ENCODE assay signal across 8 mouse cellular contexts in the genomic region with DNA sequence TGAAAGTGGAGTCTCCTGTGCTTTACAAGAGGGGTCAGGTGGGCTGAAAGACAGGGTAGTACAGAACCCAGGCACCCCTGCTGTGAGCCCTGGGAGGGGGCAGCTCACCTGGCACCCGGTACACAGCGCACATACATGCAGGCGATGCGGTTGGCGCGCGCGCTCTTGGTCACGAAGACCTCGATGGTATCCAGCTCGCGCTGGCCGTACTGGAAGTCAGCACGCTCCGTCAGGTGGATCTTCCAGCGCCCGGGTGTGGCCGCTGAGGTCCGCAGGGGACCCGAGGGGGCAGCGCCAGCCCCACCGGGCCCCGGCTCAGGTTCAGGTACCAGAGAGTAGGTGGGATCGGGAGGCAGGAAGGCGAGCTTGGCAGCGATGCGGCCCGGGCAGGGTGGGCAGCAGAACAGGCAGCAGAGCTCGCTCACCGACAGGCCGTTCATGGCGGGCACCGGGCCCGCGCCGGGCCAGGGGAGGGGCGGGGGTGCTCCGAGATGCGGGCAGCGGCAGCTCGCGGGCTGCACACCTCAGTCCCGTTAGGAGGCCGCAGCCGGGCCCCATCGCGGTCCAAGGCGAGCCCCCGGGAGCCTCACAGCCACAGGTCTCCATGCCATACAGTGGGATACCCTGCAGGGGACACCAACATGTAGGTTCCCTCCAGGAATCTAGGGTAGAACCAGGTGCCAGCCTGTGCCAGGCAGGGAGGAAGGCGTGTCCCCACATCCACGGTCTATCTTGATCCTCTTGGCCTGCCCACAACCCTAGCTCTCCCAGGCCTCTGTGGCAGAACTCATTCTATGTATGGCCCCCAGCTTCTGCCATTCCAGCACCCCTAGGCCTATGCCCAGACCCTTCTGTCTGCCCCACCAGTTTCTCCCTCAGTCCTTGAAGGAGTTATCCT. TPM values are rescaled to one million over a fixed set of nuclear protein-coding genes. Genes with fewer than 3 reads are reported as not detected.
A peak's percentile ranks its signal among the peaks of the same experiment; 100 is the strongest.
DNase-seq lines count a peak whose midpoint lies in the region; ATAC-seq and TF ChIP-seq lines count a peak whose summit lies in the region.

No protein-coding gene starts in this region.

- H3K27ac ChIP-seq in kidney, embryonic 15.5 days, result peak overlapping the region; percentile 78
- H3K27ac ChIP-seq in bone marrow, adult 2 months (ENCODE audit: control insufficient read depth, insufficient read depth, low read depth, low read length, poor library complexity), result peak overlapping the region; percentile 17
- peak overlapping the region; percentile 83 for H3K27ac ChIP-seq in heart, embryonic 15.5 days
- H3K27ac ChIP-seq in liver, embryonic 13.5 days, result peak overlapping the region; percentile 29

- no peaks in the 10 kb centered on the region for H3K9me3 ChIP-seq in kidney, embryonic 15.5 days (replicated peaks)
- no peaks in the 10 kb centered on the region for H3K9me3 ChIP-seq in heart, embryonic 15.5 days (replicated peaks)
- no peaks in the 10 kb centered on the region for H3K9me3 ChIP-seq in liver, embryonic 13.5 days (replicated peaks)

- H3K4me3 ChIP-seq in kidney, embryonic 15.5 days (replicated peaks), result peak overlapping the region; percentile 17
- no peak overlapping the region for H3K4me3 ChIP-seq in bone marrow, adult 2 months (replicated peaks; ENCODE audit: control insufficient read depth, low read depth, low read length)
- H3K4me3 ChIP-seq in heart, embryonic 15.5 days, result peak overlapping the region; percentile 21
- no peak overlapping the region; the same call in 1 of the 2 replicates for H3K4me3 ChIP-seq in liver, embryonic 13.5 days (replicated peaks)

- TF ChIP-seq CTCF in bone marrow, adult 2 months (IDR thresholded peaks at IDR 0.05; ENCODE audit: control insufficient read depth, insufficient read depth, low read length), result no peak

- TF ChIP-seq POLR2A in bone marrow, adult 2 months (IDR thresholded peaks at IDR 0.05; ENCODE audit: borderline replicate concordance, control insufficient read depth, low read depth, low read length), result no peak

- ATAC-seq in kidney, embryonic 15.5 days (replicated peaks; ENCODE audit: low FRiP score), result no peak
- ATAC-seq in heart, embryonic 15.5 days (replicated peaks; ENCODE audit: insufficient number of reproducible peaks, insufficient read depth, low FRiP score, low read depth), result no peak
- no peak for ATAC-seq in liver, embryonic 13.5 days (ENCODE audit: low read depth)
- no peak for ATAC-seq in erythroid progenitor cell, adult 5-6 weeks (replicated peaks; ENCODE audit: low FRiP score, poor library complexity, severe bottlenecking)

- H3K36me3 ChIP-seq in kidney, embryonic 15.5 days, result peaks cover 42% of the 10 kb centered on the region
- H3K36me3 ChIP-seq in heart, embryonic 15.5 days, result peaks cover 26% of the 10 kb centered on the region
- peaks cover 47% of the 10 kb centered on the region for H3K36me3 ChIP-seq in liver, embryonic 13.5 days

- WGBS in kidney, embryonic 15.5 days, result 92% methylated on average over 51 of the region's 51 CpGs
- 92% methylated on average over 51 of the region's 51 CpGs for WGBS in bone marrow, adult 2 months
- WGBS in heart, embryonic 15.5 days, result 89% methylated on average over 51 of the region's 51 CpGs
- 92% methylated on average over 45 of the region's 51 CpGs for WGBS in liver, embryonic 13.5 days (ENCODE audit: insufficient replicate concordance)

- no peak for DNase-seq in kidney, postnatal 25 days
- DNase-seq in liver, embryonic 13.5 days, result no peak
- DNase-seq in right cerebral cortex, postnatal 4 days, result no peak
- no peak for DNase-seq in layer of hippocampus, adult 18-20 months (ENCODE audit: low spot score in 2 of 2)

- H3K4me2 ChIP-seq in kidney, embryonic 15.5 days, result peak overlapping the region; percentile 42
- H3K4me2 ChIP-seq in heart, embryonic 15.5 days, result peak overlapping the region; percentile 38
- H3K4me2 ChIP-seq in liver, embryonic 13.5 days, result peak overlapping the region; percentile 21; the same call in 1 of the 2 replicates

- no peaks in the 10 kb centered on the region for H3K27me3 ChIP-seq in kidney, embryonic 15.5 days
- no peaks in the 10 kb centered on the region for H3K27me3 ChIP-seq in heart, embryonic 15.5 days
- no peaks in the 10 kb centered on the region for H3K27me3 ChIP-seq in liver, embryonic 13.5 days

- H3K9ac ChIP-seq in kidney, embryonic 15.5 days, result no peak overlapping the region
- peak overlapping the region; percentile 31; the same call in 1 of the 2 replicates for H3K9ac ChIP-seq in heart, embryonic 15.5 days
- H3K9ac ChIP-seq in liver, embryonic 13.5 days, result no peak overlapping the region

- H3K4me1 ChIP-seq in kidney, embryonic 15.5 days, result peaks cover 55% of the 10 kb centered on the region
- H3K4me1 ChIP-seq in bone marrow, adult 2 months (ENCODE audit: control insufficient read depth, insufficient read depth, low read length), result peaks cover 2% of the 10 kb centered on the region; the same call in 1 of the 2 replicates
- peaks cover 60% of the 10 kb centered on the region for H3K4me1 ChIP-seq in heart, embryonic 15.5 days (replicated peaks)
- peaks cover 77% of the 10 kb centered on the region for H3K4me1 ChIP-seq in liver, embryonic 13.5 days (replicated peaks)

RNA-seq across cellular contexts. Expression of gene Abhd17a, which starts 3.5 kb away (rescaled TPM):
- 93.5 and 95.4 TPM in 2 replicates for polyA plus RNA-seq in kidney, embryonic 15.5 days (2015; fragmentation: Nextera tagmentation; extraction: Ambion mirVana)
- 44.4 and 53.1 TPM in 2 replicates for polyA plus RNA-seq in bone marrow, adult 2 months (2011; ENCODE audit: insufficient read depth, insufficient read length, low replicate concordance, missing spikeins)
- polyA plus RNA-seq in heart, embryonic 15.5 days (2015; fragmentation: Nextera tagmentation; extraction: Ambion mirVana), result 84.2 and 110 TPM in 2 replicates
- 45.1 and 51.7 TPM in 2 replicates for polyA plus RNA-seq in liver, embryonic 13.5 days (2015; fragmentation: Nextera tagmentation; extraction: Ambion mirVana)
- total RNA-seq in erythroid progenitor cell, adult 5-6 weeks (2015; ENCODE audit: low replicate concordance), result 44.7 and 49.0 TPM in 2 replicates
- 5.5 and 30.7 TPM in 2 replicates for total RNA-seq in erythroid progenitor cell, adult 5-6 weeks (2017; ENCODE audit: low replicate concordance)
- total RNA-seq in layer of hippocampus, adult 18-20 months (2021), result 100 to 1,000 TPM; 166 to 168 TPM

RNA-seq across cellular contexts. Expression of gene Klf16, which starts 9.5 kb away (rescaled TPM):
- 9.9 and 11.2 TPM in 2 replicates for polyA plus RNA-seq in kidney, embryonic 15.5 days (2015; fragmentation: Nextera tagmentation; extraction: Ambion mirVana)
- 13.4 and 18.6 TPM in 2 replicates for polyA plus RNA-seq in bone marrow, adult 2 months (2011; ENCODE audit: insufficient read depth, insufficient read length, low replicate concordance, missing spikeins)
- 4.7 and 6.4 TPM in 2 replicates for polyA plus RNA-seq in heart, embryonic 15.5 days (2015; fragmentation: Nextera tagmentation; extraction: Ambion mirVana)
- polyA plus RNA-seq in liver, embryonic 13.5 days (2015; fragmentation: Nextera tagmentation; extraction: Ambion mirVana), result 13.4 and 14.1 TPM in 2 replicates
- total RNA-seq in erythroid progenitor cell, adult 5-6 weeks (2015; ENCODE audit: low replicate concordance), result 8.4 and 9.4 TPM in 2 replicates
- total RNA-seq in erythroid progenitor cell, adult 5-6 weeks (2017; ENCODE audit: low replicate concordance), result 9.9 and 14.1 TPM in 2 replicates
- 10 to 100 TPM; 57.3 to 62.1 TPM for total RNA-seq in layer of hippocampus, adult 18-20 months (2021)

RNA-seq across cellular contexts. Expression of gene Scamp4, which starts 16.0 kb away (rescaled TPM):
- 93.5 and 107 TPM in 2 replicates for polyA plus RNA-seq in kidney, embryonic 15.5 days (2015; fragmentation: Nextera tagmentation; extraction: Ambion mirVana)
- 12.9 and 17.2 TPM in 2 replicates for polyA plus RNA-seq in bone marrow, adult 2 months (2011; ENCODE audit: insufficient read depth, insufficient read length, low replicate concordance, missing spikeins)
- polyA plus RNA-seq in heart, embryonic 15.5 days (2015; fragmentation: Nextera tagmentation; extraction: Ambion mirVana), result 55.9 and 71.6 TPM in 2 replicates
- 52.0 and 54.6 TPM in 2 replicates for polyA plus RNA-seq in liver, embryonic 13.5 days (2015; fragmentation: Nextera tagmentation; extraction: Ambion mirVana)
- 8.8 and 10.5 TPM in 2 replicates for total RNA-seq in erythroid progenitor cell, adult 5-6 weeks (2015; ENCODE audit: low replicate concordance)
- 2.3 and 6.9 TPM in 2 replicates for total RNA-seq in erythroid progenitor cell, adult 5-6 weeks (2017; ENCODE audit: low replicate concordance)
- 10 to 100 TPM; 43.9 to 54.4 TPM for total RNA-seq in layer of hippocampus, adult 18-20 months (2021)

RNA-seq across cellular contexts. Expression of gene Adat3, which starts 16.0 kb away (rescaled TPM):
- polyA plus RNA-seq in kidney, embryonic 15.5 days (2015; fragmentation: Nextera tagmentation; extraction: Ambion mirVana), result 7.0 and 8.6 TPM in 2 replicates
- polyA plus RNA-seq in bone marrow, adult 2 months (2011; ENCODE audit: insufficient read depth, insufficient read length, low replicate concordance, missing spikeins), result 2.2 and 3.2 TPM in 2 replicates
- 3.0 and 3.9 TPM in 2 replicates for polyA plus RNA-seq in heart, embryonic 15.5 days (2015; fragmentation: Nextera tagmentation; extraction: Ambion mirVana)
- 5.7 and 6.3 TPM in 2 replicates for polyA plus RNA-seq in liver, embryonic 13.5 days (2015; fragmentation: Nextera tagmentation; extraction: Ambion mirVana)
- not detected in 2 replicates for total RNA-seq in erythroid progenitor cell, adult 5-6 weeks (2015; ENCODE audit: low replicate concordance)
- total RNA-seq in erythroid progenitor cell, adult 5-6 weeks (2017; ENCODE audit: low replicate concordance), result 1.4 TPM in 1 of 2 replicates, not detected in the other
- total RNA-seq in layer of hippocampus, adult 18-20 months (2021), result 1 to 10 TPM; 1.7 to 3.4 TPM

RNA-seq across cellular contexts. Expression of gene Gm49322, which starts 19.2 kb away (rescaled TPM):
- polyA plus RNA-seq in kidney, embryonic 15.5 days (2015; fragmentation: Nextera tagmentation; extraction: Ambion mirVana), result 4.5 and 5.3 TPM in 2 replicates
- 2.0 and 2.4 TPM in 2 replicates for polyA plus RNA-seq in bone marrow, adult 2 months (2011; ENCODE audit: insufficient read depth, insufficient read length, low replicate concordance, missing spikeins)
- 1.2 and 2.7 TPM in 2 replicates for polyA plus RNA-seq in heart, embryonic 15.5 days (2015; fragmentation: Nextera tagmentation; extraction: Ambion mirVana)
- polyA plus RNA-seq in liver, embryonic 13.5 days (2015; fragmentation: Nextera tagmentation; extraction: Ambion mirVana), result 1.4 and 1.5 TPM in 2 replicates
- 0.72 and 1.7 TPM in 2 replicates for total RNA-seq in erythroid progenitor cell, adult 5-6 weeks (2015; ENCODE audit: low replicate concordance)
- total RNA-seq in erythroid progenitor cell, adult 5-6 weeks (2017; ENCODE audit: low replicate concordance), result 0.64 and 5.4 TPM in 2 replicates
- 1 to 10 TPM; 2.6 to 3.1 TPM for total RNA-seq in layer of hippocampus, adult 18-20 months (2021)

Comparison
In these comparisons a context has a peak if more than half of its experiments do, and no peak if none do; other contexts are left out.
1. H3K27ac ChIP-seq: peak in every context shown above with its lines; median percentile 83 in heart, embryonic 15.5 days; 78 in kidney, embryonic 15.5 days; 29 in liver, embryonic 13.5 days; 17 in bone marrow, adult 2 months.
2. H3K4me3 ChIP-seq: peak in kidney, embryonic 15.5 days (single experiment) and heart, embryonic 15.5 days (single experiment); none in bone marrow, adult 2 months (single experiment) and liver, embryonic 13.5 days (single experiment).
3. Peak in every context shown above with its lines, with median percentiles within 50 percentile points of each other: H3K4me2 ChIP-seq.